Mouse (Mus musculus): Measurements from ENCODE around the gene Gm10300. TPM values are rescaled to one million over a fixed set of nuclear protein-coding genes. Genes with fewer than 3 reads are reported as not detected.

The Gm10300 gene
- not detected for total RNA-seq (2021)

- intact Hi-C loops (cut with DNase I), result no loop called here
- DNase-seq, result peak; percentile 9
These were observed at the start of gene Gm10300 for GRCm38 (mm10) chr4:132074077-132074932. TSS of gene Gm10300 (plus strand) at chr4:132074697.

GRCm38 (mm10) chr4:132025264-132025663 is 49.2 kb upstream of the Gm10300 start:
- DNase-seq, result no peak
- intact Hi-C loops (cut with DNase I), result no loop called here

DNA sequence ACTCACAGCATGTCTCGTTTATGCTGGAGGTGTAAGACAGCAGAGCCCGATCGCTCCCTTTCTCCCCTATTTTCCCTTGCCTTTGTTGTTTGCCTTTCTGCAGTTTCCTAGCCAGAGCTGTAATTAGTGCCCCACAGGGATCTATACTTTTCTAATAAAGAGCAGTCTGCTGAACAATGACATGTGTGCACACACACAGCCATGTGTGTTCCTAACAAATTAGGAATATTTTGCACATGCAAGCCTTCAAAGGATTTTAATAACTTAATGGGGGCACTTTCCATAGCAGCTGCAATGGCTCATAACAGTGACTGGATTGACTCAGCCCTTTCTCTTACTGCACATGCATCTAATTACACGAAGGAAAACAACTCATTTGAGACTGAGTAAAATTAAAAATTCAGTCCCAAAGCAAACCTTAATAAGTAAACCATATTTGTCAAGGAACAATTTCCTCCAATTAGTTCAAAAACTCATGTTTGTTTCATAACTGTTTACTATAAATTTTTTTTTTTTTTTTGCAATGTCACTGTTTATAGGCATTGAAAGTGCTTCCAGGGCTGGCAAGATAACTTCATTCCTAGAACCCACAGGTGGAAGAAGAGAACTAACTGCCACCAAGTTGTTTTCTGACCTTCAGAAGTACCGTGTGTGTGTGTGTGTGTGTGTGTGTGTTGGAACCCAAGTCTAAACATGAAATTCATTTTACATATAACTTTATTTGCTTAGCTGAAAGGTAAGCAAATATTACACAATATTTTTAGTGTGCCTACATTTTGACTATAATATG is 48.6 kb upstream of the Gm10300 start:
- intact Hi-C loops (cut with DNase I), result no loop called here
- no peak for DNase-seq

DNA sequence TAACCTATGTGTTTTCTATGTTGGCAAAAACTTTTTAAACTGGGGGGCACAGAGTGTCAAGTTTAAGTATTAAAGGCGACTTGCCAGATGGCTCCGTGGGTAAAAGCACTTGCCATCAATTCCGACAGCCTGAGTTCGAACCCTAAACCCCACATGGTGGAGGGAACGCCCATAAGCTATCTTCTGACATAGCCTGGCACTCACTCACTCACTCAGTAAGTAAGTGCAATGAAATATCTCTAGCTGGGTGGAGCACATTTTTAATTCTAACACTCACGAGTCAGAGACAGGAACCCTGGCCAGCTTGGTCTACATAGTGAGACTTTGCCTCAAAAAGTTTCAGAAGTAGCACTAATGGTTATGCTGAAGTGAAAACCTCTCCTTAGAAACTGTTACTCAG is 47.3 kb upstream of the Gm10300 start:
- intact Hi-C loops (cut with DNase I), result no loop called here
- DNase-seq, result no peak

DNA sequence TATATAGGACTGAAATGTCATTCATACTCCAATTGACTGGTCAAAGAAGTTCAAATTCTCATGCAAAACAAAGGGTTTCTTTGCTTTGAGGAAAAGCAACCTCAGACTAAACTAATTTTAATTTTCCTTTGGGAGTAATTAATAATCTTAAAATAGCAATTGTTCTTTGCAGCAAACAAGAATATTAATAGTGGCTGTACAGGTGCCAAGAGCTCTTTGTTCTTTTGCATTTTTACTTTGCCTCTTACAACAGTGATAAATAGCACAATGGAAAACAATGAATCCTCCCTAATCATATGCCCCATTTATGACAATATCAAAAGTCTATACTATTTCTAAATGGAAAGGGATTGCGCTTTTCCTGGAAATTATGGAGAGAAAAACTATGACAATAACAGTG is 46.7 kb upstream of the Gm10300 start:
- intact Hi-C loops (cut with DNase I), result no loop called here
- DNase-seq, result no peak

GRCm38 (mm10) chr4:132029851-132030741 is 44.4 kb upstream of the Gm10300 start:
- no peak for DNase-seq
- intact Hi-C loops (cut with DNase I), result no loop called here

- no peak for DNase-seq
- intact Hi-C loops (cut with DNase I), result no loop called here
These were observed 41.3 kb upstream of the Gm10300 start for GRCm38 (mm10) chr4:132033183-132033582.

DNA sequence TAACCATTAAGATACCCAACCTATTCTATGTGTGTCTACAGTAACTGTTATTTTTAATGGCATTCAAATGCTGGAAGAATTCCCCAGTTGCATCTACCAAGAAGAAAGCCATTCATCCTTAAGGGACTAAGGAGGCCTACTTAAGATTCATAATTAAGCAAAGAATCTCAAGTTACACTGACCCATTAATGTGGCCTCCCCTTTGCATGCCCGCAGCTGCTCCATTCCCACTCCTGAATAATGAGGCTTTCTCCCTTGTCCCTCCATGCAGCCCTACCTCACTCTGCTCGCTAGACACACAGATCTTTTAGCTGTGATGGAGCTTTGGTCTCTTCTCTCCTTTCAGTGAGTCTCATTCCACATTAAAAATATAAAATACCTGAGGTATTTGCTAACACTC is 40.3 kb upstream of the Gm10300 start:
- intact Hi-C loops (cut with DNase I), result no loop called here
- DNase-seq, result no peak

DNA sequence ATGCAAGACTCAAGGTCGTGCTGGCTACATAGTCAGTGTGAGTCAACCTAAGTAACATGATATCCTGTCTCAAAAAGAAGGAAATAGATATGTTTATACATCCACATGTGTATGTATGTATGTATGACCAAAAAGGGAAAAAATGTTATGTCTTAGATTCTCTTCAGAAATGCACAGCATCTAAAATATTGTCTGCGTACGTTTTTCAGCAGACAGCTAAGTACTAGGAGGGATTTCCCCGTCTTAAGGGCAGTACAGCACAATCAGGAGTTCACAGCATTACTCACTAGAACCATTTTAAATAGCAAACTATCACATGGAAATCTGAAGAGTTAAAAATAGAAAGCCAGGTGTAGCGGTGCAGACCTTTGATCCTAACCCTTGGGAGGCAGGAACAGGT is 37.4 kb upstream of the Gm10300 start:
- DNase-seq, result no peak
- intact Hi-C loops (cut with DNase I), result no loop called here

DNA sequence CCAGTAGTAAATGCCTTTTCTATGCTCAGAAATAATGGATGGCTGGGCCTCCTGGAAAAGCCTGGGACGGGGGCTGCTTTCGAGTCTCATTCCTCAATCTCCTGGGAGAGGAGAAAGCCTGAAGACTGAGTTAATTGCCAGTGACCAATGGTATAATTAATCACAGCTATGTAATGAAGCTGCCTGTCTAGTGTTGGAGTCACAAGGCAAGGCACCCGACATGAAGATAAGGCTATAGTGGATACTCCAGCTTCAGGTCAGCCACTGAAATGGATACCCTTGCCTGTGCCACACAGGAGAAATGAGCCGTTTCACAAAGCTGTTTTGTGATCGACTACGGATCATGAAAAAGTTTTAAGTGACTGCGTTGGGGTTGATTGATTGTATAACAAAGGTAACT is 36.5 kb upstream of the Gm10300 start:
- no peak for DNase-seq
- intact Hi-C loops (cut with DNase I), result no loop called here

GRCm38 (mm10) chr4:132038809-132039208 is 35.7 kb upstream of the Gm10300 start:
- DNase-seq, result no peak
- intact Hi-C loops (cut with DNase I), result no loop called here

- DNase-seq, result no peak
- intact Hi-C loops (cut with DNase I), result no loop called here
These were observed 35.0 kb upstream of the Gm10300 start for GRCm38 (mm10) chr4:132039521-132039920.

- intact Hi-C loops (cut with DNase I), result no loop called here
These were observed 34.4 kb upstream of the Gm10300 start for GRCm38 (mm10) chr4:132039975-132040645.

DNA sequence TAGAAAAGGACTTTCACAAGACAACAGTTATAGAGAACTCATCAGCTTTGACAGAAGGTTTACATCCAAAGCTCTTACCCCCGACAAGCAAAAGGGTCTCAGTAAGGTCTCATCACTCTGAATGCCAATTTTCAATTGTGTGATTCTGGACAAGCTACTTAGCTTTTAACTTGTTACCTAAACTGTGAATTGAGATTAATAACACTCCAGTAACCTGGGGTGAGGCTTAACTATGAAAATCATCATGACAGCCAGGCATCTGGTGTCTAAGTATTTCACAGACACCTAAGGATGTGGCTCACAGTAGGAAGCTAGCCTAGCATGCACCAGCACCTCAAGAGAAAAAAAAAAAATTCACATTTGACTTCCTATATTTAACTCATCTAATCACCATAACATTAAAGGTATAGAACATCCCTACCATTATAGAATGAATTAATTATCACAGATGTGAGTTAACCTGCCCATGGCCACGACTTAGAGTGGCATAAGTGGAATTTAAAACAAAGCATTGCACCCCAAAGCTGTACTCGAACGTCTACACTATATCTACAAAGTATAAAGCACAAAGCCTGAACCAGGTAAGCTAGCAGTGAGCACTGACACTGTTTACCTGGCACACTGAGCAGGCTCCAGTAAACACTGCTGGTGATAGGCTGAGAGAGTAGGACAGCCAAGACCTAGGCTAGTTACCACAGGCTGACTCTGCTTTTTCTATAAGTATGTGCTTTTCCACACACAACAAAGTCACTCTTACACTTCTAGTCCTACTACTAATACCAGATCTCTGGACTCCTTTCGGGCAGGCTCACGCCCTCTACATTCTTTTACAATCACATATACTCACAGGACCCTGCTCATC is 32.8 kb upstream of the Gm10300 start:
- intact Hi-C loops (cut with DNase I), result no loop called here
- DNase-seq, result no peak

More at GRCm38 (mm10) chr4:132039975-132040645, 34.4 kb upstream of the Gm10300 start:
- no peak for DNase-seq

DNA sequence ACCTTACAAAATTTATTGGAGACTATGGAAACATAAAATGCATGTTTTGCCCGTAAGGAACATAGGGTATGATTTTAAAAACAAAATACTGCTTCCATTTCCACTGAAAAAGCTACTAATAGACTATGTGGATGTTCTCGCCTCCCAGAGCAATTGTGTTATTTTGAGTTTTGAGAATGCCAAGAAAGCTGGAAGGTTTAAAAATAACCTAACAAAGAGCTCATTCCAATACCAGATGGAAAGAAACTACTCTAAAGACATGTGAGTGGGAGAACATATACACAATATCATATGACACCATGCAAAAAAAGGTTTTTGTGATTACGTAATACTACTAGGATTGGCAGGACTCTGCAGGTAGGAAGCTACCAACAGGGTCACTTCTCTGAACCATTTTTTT is 30.8 kb upstream of the Gm10300 start:
- DNase-seq, result no peak
- intact Hi-C loops (cut with DNase I), result no loop called here

DNA sequence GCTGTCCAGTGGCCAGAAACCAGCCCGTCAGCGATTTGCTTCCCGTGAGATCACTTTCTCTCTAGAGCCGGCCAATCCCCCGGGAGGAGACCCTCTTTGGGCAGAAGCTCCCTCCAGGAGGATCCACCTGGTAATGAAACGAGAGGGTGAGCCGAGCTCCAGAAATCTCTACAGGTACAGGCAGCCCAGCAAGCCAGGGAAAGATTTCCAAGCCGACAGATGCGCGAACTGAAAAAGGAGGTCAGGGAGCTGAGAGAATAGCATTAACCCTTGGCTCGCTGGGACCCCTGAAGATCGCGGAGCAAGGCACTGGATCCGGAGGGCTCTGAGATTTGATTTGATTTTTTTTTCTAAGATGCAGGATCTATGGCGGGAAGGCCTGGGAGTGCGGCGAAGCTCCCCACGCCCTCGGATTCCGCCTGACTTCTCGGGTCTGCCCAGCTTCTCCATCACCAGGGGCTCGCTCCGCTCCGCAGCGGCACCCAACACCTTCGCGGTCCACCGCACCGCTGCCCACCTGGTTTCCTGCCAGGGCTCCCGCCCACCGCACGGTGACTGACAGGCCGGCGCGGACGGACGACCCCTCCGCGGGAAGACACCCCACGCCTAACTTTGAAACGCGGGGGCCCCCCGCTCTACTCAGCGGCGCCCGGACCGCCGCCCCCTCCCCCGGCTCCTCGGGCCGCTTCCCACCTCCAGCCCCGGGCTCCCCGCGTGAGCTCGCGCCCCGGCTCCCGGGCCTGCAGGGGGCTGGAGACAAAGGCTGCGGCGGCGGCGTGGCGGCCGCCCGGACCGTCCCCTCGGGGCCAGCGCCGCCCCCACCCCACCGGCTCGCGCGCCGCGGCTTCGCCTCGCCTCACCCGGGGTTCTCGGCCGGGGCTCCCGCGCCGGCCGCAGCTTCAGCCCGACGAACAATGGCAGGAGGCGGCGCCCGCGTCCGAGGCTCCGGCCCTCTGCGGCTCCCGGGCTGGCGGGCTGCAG is 26.2 kb upstream of the Gm10300 start:
- DNase-seq, result peak; percentile 53
- intact Hi-C loops (cut with DNase I), result no loop called here

GRCm38 (mm10) chr4:132048995-132049404 is 25.5 kb upstream of the Gm10300 start:
- intact Hi-C loops (cut with DNase I), result no loop called here
- DNase-seq, result peak; percentile 97

GRCm38 (mm10) chr4:132049549-132050200 is 24.8 kb upstream of the Gm10300 start:
- no peak for DNase-seq
- intact Hi-C loops (cut with DNase I), result no loop called here

Data from left cerebral cortex, postnatal 4 days (tissue).